Mouse (Mus musculus): ENCODE measurements around the gene Dpm1. TPM values are rescaled to one million over a fixed set of nuclear protein-coding genes. Genes with fewer than 3 reads are reported as not detected.

The Dpm1 gene
- polyA plus RNA-seq, 1 experiment: 14.6 TPM

- TF ChIP-seq CTCF (IDR thresholded peaks at IDR 0.05; ENCODE audit: extremely low read depth, insufficient read depth, insufficient read length, insufficient replicate concordance) (no peak), POLR2A (IDR thresholded peaks at IDR 0.05; ENCODE audit: low read depth, low read length) (no peak)
- H3K4me3 ChIP-seq (ENCODE audit: extremely low read depth, insufficient read depth, insufficient read length): no peak overlapping the region
These were observed 62.6 kb downstream of the Dpm1 start for GRCm38 (mm10) chr2:168167781-168168180.

GRCm38 (mm10) chr2:168166750-168167460, 63.5 kb downstream of the Dpm1 start:
- H3K27ac ChIP-seq (ENCODE audit: insufficient read depth, low read length): no peak overlapping the region
- no peaks in the 10 kb centered on the region for H3K36me3 ChIP-seq (ENCODE audit: control insufficient read depth, insufficient read depth, low read length)
- 84% methylated on average over 21 of the region's 21 CpGs for WGBS
- no peak for DNase-seq (ENCODE audit: low read depth in 1 of 2, low spot score in 2 of 2)
- TF ChIP-seq POLR2A (IDR thresholded peaks at IDR 0.05; ENCODE audit: low read depth, low read length): no peak
- no peak for TF ChIP-seq CTCF (IDR thresholded peaks at IDR 0.05; ENCODE audit: extremely low read depth, insufficient read depth, insufficient read length, insufficient replicate concordance)
- H3K27me3 ChIP-seq (ENCODE audit: control insufficient read depth, insufficient read depth, low read length): no peaks in the 10 kb centered on the region
- H3K4me3 ChIP-seq (ENCODE audit: extremely low read depth, insufficient read depth, insufficient read length): no peak overlapping the region
- no peaks in the 10 kb centered on the region; the same call in 1 of the 2 replicates for H3K4me1 ChIP-seq (ENCODE audit: control insufficient read depth, insufficient read depth, insufficient read length)

More at GRCm38 (mm10) chr2:168167781-168168180, 62.6 kb downstream of the Dpm1 start:
- 86% methylated on average over 3 of the region's 3 CpGs for WGBS
- H3K27ac ChIP-seq (ENCODE audit: insufficient read depth, low read length): no peak overlapping the region
- H3K4me1 ChIP-seq (ENCODE audit: control insufficient read depth, insufficient read depth, insufficient read length): no peaks in the 10 kb centered on the region; the same call in 1 of the 2 replicates
- DNase-seq (ENCODE audit: low read depth in 1 of 2, low spot score in 2 of 2): no peak
- no peaks in the 10 kb centered on the region for H3K36me3 ChIP-seq (ENCODE audit: control insufficient read depth, insufficient read depth, low read length)
- H3K27me3 ChIP-seq (ENCODE audit: control insufficient read depth, insufficient read depth, low read length): no peaks in the 10 kb centered on the region

- Histone ChIP-seq H3K4me1 (ENCODE audit: control insufficient read depth, insufficient read depth, insufficient read length) (peaks cover 6% of the 10 kb centered on the region), H3K27ac (ENCODE audit: insufficient read depth, low read length) (no peak overlapping the region), H3K36me3 (ENCODE audit: control insufficient read depth, insufficient read depth, low read length) (no peaks in the 10 kb centered on the region), H3K27me3 (ENCODE audit: control insufficient read depth, insufficient read depth, low read length) (0 out of 2 replicates have a peak, but pooled peaks cover 3% of the 10 kb centered on the region), H3K4me3 (ENCODE audit: extremely low read depth, insufficient read depth, insufficient read length) (no peak overlapping the region)
- 6% methylated on average over 14 of the region's 14 CpGs for WGBS
- TF ChIP-seq POLR2A (IDR thresholded peaks at IDR 0.05; ENCODE audit: low read depth, low read length) (no peak), CTCF (IDR thresholded peaks at IDR 0.05; ENCODE audit: extremely low read depth, insufficient read depth, insufficient read length, insufficient replicate concordance) (no peak)
- no peak for DNase-seq (ENCODE audit: low read depth in 1 of 2, low spot score in 2 of 2)
These were observed 68.4 kb downstream of the Dpm1 start for GRCm38 (mm10) chr2:168161978-168162377.

- H3K4me3 ChIP-seq (ENCODE audit: extremely low read depth, insufficient read depth, insufficient read length): no peak overlapping the region
- no peak overlapping the region for H3K27ac ChIP-seq (ENCODE audit: insufficient read depth, low read length)
- WGBS: 30% methylated on average over 11 of the region's 11 CpGs
- H3K4me1 ChIP-seq (ENCODE audit: control insufficient read depth, insufficient read depth, insufficient read length): peaks cover 6% of the 10 kb centered on the region
- DNase-seq (ENCODE audit: low read depth in 1 of 2, low spot score in 2 of 2): no peak
- 0 out of 2 replicates have a peak, but pooled peaks cover 3% of the 10 kb centered on the region for H3K27me3 ChIP-seq (ENCODE audit: control insufficient read depth, insufficient read depth, low read length)
- TF ChIP-seq POLR2A (IDR thresholded peaks at IDR 0.05; ENCODE audit: low read depth, low read length): no peak
- TF ChIP-seq CTCF (IDR thresholded peaks at IDR 0.05; ENCODE audit: extremely low read depth, insufficient read depth, insufficient read length, insufficient replicate concordance): no peak
- H3K36me3 ChIP-seq (ENCODE audit: control insufficient read depth, insufficient read depth, low read length): no peaks in the 10 kb centered on the region
These were observed 68.8 kb downstream of the Dpm1 start for GRCm38 (mm10) chr2:168161514-168161971.

- Histone ChIP-seq H3K27me3 (ENCODE audit: control insufficient read depth, insufficient read depth, low read length) (0 out of 2 replicates have a peak, but pooled peaks cover 3% of the 10 kb centered on the region), H3K4me1 (ENCODE audit: control insufficient read depth, insufficient read depth, insufficient read length) (peaks cover 6% of the 10 kb centered on the region), H3K36me3 (ENCODE audit: control insufficient read depth, insufficient read depth, low read length) (no peaks in the 10 kb centered on the region), H3K27ac (ENCODE audit: insufficient read depth, low read length) (no peak overlapping the region), H3K4me3 (ENCODE audit: extremely low read depth, insufficient read depth, insufficient read length) (no peak overlapping the region)
- TF ChIP-seq CTCF (IDR thresholded peaks at IDR 0.05; ENCODE audit: extremely low read depth, insufficient read depth, insufficient read length, insufficient replicate concordance): no peak
- TF ChIP-seq POLR2A (IDR thresholded peaks at IDR 0.05; ENCODE audit: low read depth, low read length): no peak
- WGBS: 84% methylated on average over 9 of the region's 9 CpGs
- DNase-seq (ENCODE audit: low read depth in 1 of 2, low spot score in 2 of 2): no peak
These were observed 69.9 kb downstream of the Dpm1 start for GRCm38 (mm10) chr2:168160370-168160930.

Other genes with a start within 250 kb of the Dpm1 start
- 5.3 and 6.7 TPM in 2 replicates for gene Ripor3, start 220.0 kb downstream of the Dpm1 start, polyA plus RNA-seq (2012; rRNA removed)
- gene Pard6b, start 149.6 kb downstream of the Dpm1 start, polyA plus RNA-seq (2012; rRNA removed): 1.5 and 2.1 TPM in 2 replicates
- 15.7 and 15.8 TPM in 2 replicates for gene Adnp, start 23.5 kb downstream of the Dpm1 start, polyA plus RNA-seq (2012; rRNA removed)
- gene Gm20716, start 227 bp downstream of the Dpm1 start, polyA plus RNA-seq (2012; rRNA removed): 1.1 TPM in 1 of 2 replicates, not detected in the other
- gene Mocs3, start within 50 bp of the Dpm1 start, polyA plus RNA-seq (2012; rRNA removed): 17.0 and 36.5 TPM in 2 replicates
- gene Kcng1, start 51.1 kb upstream of the Dpm1 start, polyA plus RNA-seq (2012; rRNA removed): 0.04 and 0.13 TPM in 2 replicates